Mouse (Mus musculus) telencephalon, adult 2 months (tissue): ENCODE results near the gene Frs3.

Experiments used
- DNase-seq: peaks from one replicate; pipeline ENCODE4 v3.0.0-alpha.2; 2011; ENCODE audit warnings: low read depth, low spot score

Frs3 gene

DNA sequence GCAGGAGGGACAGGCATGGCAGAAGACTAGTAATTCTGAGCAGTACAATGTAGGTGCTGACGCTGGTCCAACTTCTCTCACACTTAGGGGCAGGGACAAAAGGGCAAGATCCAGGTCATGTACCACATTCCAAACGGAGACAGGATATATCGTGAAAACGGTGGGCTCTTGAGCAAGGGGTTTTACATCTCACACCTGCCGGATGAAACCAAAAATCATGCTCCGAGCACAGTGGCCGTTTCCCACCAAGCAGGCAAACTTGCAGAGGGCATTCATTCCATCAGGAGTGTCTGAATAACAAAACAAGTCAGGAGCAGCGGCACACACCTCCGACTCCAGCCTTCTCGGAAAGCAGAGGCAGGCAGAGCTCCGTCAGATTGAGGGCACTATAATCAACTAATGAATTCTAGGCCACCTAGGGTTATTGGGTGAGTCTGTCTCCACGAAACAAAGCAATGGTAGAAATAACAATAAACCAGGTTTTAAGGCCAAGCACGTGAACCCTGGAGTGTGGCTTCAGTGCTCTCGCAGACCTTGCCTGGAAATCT, 46.8 kb downstream of the Frs3 start:
- no peak for DNase-seq

DNA sequence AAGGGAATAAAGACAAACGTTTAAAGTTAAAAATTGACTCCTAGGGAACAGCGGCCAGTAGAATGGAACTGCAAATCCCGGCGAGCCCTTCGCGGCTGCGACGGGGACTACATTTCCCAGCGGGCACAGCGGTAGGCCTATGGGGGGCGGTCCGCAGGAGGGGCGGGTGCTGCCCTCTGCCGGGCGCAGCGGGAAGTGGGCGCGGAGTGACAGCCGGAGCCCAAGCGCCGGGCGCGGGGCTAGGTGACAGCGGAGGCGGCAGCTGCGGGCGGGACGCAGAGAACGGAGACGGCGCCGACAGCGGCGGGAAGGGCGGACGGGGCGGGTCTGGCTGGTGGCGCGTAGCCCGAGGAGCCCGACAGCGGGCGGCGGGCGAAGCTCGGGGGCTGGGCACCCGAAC, 48.0 kb downstream of the Frs3 start, which contains the start of gene Tfeb:
Gene Tfeb, plus strand, starts transcription at position 175 of the 400 bp plus-strand sequence.
- peak; percentile 64 for DNase-seq

DNA sequence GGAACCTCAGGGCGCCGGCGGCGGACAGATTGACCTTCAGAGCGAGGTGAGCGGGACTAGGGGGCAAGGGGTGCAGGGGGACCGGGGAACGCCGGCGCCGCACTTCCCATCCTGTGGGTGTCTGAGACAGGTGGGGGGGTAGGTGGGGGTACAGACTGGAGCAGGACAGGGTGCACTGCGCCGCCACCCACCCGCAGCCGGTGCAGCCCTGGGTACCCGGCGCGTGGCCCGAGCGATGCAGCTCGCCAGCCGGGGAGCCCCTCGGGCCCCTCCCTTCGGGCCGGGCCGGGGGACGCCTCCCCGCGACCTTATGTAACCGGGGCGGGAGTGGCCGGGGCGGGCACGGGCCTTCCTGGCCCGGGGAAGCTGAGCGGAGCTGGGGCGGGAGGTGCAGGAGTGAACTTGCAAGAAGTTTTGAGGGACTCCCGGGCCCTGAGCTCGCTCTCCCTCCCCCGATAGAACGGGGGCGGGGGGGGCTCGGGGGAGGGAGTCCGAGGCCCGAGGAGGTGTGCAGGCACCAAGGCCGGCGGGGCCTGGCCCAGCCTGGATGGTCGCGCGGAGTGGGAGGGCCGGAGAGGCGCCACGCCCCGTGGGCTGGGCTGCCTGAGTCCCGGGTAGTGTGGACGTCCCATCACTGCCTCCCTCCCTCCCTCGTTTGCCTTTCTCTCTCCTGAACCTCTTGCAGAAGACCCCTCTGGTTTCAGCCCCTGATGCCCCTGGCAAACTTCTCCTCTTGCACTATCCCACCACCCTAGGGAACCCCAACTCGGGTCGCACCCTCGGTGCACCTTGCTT, 48.6 kb downstream of the Frs3 start:
- DNase-seq: peak; percentile 41

DNA sequence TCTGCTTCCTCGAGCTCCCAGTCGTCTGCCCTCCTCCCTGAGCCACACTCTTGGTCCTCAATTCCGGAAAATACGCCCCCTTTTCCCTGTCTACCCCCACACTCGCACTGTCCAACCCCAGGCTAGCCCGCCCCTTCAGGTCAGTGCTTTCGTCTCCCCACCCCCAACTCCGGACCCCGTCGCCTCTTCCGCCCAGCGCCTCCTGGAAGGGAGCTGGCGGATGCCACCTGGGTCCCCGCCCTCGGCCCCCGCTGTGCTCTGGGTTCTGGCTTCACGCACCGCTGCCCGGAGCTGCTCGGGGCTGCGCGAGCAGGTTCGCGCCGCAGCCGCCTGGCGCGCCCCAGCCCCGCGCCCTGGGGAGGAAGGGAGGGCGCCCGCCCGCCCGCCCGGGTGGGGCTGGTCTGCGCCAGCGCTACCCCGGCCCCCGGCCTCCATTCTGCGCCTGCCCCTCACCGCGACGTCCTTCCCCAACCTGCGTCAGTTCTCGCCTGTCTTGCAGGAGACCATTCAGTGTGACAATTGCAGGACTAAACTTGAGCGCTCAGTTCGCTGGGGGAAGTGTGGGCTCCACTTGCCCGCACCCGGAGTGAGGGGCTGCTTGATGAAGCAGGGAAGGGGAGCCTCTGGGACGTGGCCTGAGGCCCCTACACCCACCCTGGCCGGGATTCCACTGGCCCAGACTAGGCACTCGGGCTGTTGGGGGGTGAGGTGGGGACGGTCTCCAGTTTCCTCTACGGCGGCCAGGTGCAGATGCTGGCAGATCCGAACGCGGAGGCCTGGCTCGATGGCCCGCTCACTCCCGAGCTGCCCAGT, 49.4 kb downstream of the Frs3 start:
- no peak for DNase-seq

DNA sequence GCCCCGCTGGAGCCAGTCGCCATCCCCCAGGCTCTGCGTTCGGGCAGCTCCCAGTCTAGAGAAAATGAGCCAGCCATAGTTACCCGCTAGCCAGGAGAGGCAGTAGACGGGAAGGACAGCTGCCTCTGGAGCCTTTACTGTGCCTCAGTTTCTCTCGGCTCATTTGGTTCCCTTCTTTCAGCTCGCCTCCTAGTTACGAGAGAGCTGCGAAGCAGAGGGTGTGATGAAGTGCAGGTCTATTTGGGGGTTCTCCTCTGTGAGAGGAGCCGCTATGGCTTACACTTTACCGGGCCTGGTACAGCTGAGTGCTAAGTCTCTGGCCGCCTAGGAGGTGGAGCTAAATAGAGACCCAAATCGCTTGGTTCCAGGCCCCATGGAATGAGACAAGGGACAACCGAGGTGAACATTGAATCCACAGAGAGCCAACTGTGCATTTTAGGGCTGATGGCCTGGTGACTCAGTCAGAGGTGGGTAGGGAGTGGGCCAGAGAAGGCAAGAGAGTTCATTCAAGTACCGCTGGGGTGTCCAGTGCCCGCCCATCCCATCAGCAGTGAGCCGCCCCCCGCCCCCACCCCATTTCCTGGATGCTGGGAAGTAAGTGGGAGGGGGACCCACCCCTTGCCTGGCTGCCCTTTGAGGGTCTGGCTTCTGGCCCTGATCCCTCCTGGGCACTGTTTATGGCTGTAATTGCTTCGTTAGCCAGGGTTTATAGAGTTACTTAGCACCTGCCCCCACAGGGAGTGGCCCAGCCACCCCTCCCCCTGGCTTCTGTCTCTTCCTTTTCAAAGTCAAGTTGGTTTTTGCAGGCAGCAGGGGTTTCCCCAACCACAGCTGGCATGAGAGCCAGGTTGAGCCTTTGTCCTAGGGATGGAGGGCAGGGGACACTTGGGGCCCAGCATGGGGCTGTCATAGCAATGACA, 50.3 kb downstream of the Frs3 start:
- no peak for DNase-seq

DNA sequence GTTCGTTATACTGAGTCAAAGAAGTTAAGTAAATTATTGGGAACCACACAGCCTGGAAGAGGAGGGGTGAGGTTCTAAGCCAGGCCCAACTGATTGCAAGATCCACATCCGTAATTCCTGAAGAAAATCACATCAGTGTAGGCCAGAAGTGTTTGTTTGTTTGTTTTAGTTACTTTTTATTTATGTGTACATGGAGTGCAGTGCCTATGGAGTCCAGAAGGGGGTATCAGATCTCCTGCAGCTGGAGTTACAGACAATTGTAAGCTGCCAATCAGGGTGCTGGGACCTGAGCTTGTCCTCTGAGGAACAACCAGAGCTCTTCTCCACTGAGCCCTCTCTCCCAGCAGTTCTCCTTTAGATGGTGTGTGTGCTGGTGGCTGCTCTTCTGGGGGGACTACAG, 51.4 kb downstream of the Frs3 start:
- DNase-seq: no peak

DNA sequence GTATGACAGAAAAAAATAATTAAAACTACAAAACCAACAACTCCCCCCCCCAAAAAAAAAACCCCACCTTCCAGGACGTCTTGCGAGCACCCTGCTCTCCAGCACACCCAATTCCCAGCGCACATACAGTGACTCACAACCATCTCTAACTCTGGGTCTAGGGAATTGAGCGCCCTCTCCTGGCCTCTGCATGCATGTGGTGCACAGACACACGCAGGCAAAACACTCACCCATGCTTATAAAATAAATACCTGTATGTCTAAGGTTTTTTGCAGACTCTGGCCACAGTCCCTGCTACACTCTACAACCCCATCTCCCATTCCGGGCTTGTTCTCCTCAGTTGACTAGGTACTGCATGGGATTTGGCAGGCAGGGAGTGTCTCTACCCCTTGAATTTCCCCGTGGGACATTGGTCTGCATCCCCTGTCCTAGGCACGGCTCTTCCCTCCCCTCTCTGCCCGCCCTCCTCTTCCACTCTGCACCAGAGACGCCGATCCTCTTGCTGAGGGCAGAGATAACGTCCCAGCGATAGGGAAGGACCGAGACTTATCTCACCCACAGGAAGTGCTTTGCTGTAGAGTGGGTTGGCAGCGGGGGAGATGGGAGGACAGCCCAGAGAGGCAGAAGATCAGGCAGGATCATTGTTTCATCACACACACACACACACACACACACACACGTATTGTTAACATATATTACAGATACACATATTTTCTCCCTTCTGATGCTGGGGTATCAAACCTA, 54.3 kb downstream of the Frs3 start:
- DNase-seq: no peak

DNA sequence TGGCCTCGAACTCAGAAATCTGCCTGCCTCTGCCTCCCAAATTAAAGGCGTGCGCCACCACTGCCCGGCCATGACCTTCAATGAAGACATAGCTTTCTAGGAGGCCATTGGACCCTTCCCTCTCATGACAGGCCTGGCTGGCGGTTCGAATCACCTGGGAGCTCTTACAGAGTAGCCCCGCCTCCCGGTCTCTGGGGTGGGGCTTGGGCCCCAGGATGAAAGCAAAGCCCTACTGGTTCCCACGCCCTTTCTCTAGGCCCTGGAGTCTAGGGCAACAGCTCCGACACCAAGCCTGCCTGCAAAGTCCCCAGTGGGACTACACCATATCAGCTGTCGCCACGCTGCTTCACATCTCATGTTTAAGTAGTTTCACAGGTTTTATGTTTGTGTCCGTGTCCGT, 55.3 kb downstream of the Frs3 start:
- DNase-seq: no peak

DNA sequence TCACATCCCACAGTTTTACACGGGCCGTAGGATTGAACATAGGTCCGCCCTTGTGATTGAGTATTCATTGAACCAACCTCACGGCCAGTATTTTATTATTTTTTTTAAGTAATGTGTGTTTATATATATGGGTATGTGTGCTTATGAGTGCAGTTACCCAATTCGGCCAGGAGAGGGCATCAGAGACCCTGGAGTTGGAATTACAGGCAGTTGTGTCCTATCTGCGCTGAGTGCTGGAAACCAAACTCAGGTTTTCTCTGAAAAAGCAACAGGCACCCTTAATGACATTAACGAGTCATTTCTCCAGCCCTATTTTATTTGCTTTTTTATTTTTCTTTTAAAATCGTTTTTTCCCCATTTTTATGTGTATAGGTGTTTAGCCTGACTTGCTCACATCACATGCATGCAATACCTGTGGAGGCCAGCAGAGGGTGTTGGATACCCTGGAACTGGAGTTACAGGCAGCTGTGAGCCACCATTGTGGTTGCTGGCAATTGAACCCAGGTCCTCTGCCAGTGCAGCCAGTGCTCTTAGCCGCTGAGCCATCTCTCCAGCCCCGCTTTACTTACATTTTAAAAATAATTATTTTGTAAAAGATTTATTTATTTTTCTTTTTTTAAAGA, 56.0 kb downstream of the Frs3 start:
- no peak for DNase-seq

DNA sequence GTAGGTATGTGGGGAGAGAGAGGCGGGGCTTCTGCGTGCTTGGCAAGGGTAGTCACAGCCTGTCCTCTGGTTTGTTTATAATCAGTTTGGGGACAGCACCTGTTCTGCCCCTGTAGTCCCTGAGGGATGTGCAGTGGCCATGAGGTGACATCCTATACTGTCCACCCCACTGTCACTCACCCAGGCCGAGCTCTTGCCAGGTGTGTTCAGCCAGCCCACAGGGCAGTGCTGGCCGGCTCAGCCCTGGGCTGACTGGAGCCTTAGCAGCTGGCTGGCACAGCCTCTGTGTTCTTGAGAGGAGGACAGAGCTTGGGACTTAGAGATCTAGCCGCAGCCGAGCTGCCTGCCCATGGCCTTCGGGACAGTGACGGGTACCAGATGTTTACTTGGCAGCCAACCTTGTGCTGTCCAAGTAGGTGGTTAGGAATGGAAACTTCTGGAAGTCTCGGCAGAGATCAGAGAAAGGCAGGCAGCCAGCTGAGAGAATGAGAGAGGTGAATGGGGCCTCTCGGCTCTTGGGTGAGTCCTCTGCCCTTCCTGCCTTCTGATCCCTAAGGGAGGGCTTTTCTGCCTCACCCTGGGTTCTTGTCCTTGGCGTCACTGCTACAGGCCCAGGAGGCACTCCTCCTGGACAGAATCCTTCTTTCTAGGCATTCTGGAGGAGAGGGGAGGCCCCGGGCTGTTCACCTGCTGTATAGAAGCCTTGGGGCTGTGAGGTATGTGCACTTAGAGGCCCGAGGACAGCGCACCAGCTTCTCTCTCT, 60.1 kb downstream of the Frs3 start:
- no peak for DNase-seq

DNA sequence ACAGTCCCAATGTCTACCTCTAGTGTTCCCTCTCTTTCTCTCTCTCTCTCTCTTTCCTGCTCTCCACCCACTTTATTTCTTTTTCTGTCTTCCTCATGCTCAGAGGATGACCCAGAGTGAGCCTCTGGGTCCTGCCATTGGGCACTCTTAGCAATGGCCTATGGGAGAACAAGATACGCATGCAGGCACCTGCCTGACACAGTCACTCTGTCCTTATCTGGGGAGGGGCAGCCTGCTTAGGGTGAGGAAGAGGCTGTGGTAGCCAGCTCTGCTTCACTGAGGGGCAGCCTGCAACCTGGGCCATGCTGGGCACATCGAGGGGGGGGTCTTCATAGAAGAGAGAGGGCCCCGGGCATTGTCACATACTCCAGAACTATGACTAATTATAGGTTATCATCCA, 60.8 kb downstream of the Frs3 start:
- no peak for DNase-seq

DNA sequence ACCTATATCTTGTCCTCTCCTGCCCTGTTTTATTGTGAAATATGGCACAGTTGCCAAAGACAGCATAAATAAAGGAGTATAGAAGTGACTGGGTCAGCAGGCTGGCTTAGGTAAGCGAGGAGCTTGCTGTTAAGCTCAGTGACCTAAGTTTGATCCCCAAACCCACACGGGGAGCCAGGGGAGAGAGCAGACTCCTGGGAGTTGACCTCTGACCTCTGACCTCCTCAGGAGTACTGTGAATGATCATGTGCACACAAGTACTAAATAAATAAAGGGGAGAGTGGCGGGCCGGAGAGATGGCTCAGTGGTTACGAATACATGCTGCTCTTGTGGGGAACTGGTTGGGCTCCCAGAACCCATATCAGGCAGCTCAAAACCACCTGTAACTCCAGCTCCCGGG, 61.3 kb downstream of the Frs3 start:
- DNase-seq: no peak

DNA sequence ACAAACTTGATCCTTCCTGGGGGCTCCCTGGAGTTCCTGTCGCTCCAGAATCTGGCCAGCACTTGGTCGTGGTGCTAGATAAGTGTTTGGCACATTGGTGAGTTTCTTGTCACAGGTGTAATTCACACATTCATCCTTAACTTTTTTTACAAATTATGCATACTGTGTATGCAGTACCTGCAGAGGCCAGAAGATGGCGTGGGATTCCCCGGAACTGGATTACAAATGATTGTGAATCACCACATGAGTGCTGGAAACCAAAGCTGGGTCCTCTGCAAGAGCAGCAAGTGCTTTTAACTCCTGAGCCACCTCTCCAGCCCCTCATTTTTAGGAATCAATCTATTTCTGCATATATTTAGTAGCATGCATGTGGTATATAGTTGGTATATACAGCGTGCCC, 63.0 kb downstream of the Frs3 start:
- no peak for DNase-seq

DNA sequence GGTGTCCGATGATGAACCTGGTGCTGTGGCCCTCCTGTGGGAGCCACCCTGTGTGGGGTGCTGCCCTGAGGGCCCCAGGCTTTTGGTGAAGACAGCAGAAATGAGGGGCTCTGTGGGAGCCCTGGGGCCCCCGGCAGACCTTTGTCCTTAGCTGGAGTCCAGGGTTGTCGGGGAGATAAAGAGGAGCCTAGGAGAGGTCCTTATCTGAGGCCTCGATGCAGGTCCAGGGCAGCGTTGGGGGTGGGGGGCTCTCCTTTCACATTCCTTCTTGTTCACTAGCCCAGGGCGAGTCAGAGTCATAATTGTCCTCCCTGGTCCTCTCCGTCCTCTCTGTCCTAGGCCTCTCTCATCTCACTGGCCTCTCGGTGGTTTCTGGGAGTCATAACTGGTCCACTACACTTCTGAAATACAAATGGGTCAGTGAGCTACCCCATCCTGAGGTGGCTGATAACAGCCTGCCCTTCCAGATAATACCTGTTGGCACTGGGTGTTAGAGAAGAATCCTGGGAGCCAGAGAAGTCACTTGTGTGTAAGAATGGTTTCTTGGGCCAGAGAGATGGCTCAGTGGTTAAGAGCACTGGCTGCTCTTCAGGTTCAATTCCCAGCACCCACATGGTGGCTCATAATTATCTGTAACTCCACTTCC, 64.4 kb downstream of the Frs3 start:
- no peak for DNase-seq
